Mouse (Mus musculus) heart, embryonic 16.5 days (tissue): Measurements from ENCODE around the gene Ptpa. TPM values are rescaled to one million over a fixed set of nuclear protein-coding genes. Genes with fewer than 3 reads are reported as not detected.

ENCODE experiments used
- ATAC-seq: fragments of 200-750 bp; cut with Nextera tagmentation; replicated peaks from 2 replicates; pipeline ENCODE4 v1.8.0; 2017; ENCODE audit warnings: moderate number of reproducible peaks; ENCODE audit not compliant: insufficient read depth, low FRiP score; ENCODE audit errors: extremely low read depth
- H3K27ac ChIP-seq: fragments of 300-500 bp; sonication (generic); 2 replicates; pipeline ENCODE4 v1.5.1; 2014; ENCODE audit warnings: mild to moderate bottlenecking, low read length, control low read depth, moderate library complexity
- H3K27me3 ChIP-seq: fragments of 300-500 bp; sonication (generic); 2 replicates; pipeline ENCODE4 v1.6.1; 2014; ENCODE audit warnings: low read length, mixed read lengths; ENCODE audit not compliant: control insufficient read depth, insufficient read depth
- H3K36me3 ChIP-seq: fragments of 300-500 bp; sonication (generic); 2 replicates; pipeline ENCODE4 v1.6.1; 2014; ENCODE audit not compliant: control insufficient read depth, insufficient read depth
- H3K4me1 ChIP-seq: fragments of 300-500 bp; sonication (generic); 2 replicates; pipeline ENCODE4 v1.6.1; 2014; ENCODE audit warnings: low read length, mixed read lengths; ENCODE audit not compliant: control insufficient read depth, insufficient read depth
- H3K4me2 ChIP-seq: fragments of 300-500 bp; sonication (generic); 2 replicates; pipeline ENCODE4 v1.6.1; 2014; ENCODE audit warnings: low read depth, mild to moderate bottlenecking, control low read depth, low read length
- H3K4me3 ChIP-seq: fragments of 300-500 bp; sonication (generic); 2 replicates; pipeline ENCODE4 v1.5.1; 2014; ENCODE audit warnings: mild to moderate bottlenecking, control low read depth, low read length
- H3K9ac ChIP-seq: fragments of 300-500 bp; sonication (generic); 2 replicates; pipeline ENCODE4 v1.6.1; 2014; ENCODE audit warnings: low read length, control low read depth
- H3K9me3 ChIP-seq: fragments of 300-500 bp; sonication (generic); replicated peaks from 2 replicates; pipeline ENCODE4 v1.6.1; 2016; ENCODE audit warnings: low read length; ENCODE audit not compliant: control insufficient read depth
- whole genome bisulfite sequencing: fragments of 180-500 bp; shearing (Covaris S2); extraction: QIAGEN DNeasy Blood & Tissue Kit; methylation state at CpG from one replicate; pipeline ENCODE4 v1.1.7; 2014; 5-methylcytosine and 5-hydroxymethylcytosine counted together
- microRNA-seq: library from miRNA; unstranded; fragments of <30 nt; microRNA quantifications from one replicate; pipeline ENCODE4, GENCODE M21; 2017
- polyA plus RNA-seq: library from polyadenylated mRNA; unstranded; fragments of >200 nt; fragmentation: Nextera tagmentation; extraction: Ambion mirVana; gene quantifications from 2 replicates; pipeline ENCODE4 v1.2.1, GENCODE M21; 2015

Ptpa gene
- polyA plus RNA-seq, 1 experiment from 2014 or later, result 126 TPM

GRCm38 (mm10) chr2:30478526-30478925 is 62.7 kb downstream of the Ptpa start:
- peaks cover 2% of the 10 kb centered on the region; the same call in 1 of the 2 replicates for H3K27me3 ChIP-seq
- H3K9ac ChIP-seq, result no peak overlapping the region
- H3K4me3 ChIP-seq, result no peak overlapping the region
- no peak overlapping the region for H3K4me2 ChIP-seq
- no peak overlapping the region for H3K27ac ChIP-seq
- peaks cover 5% of the 10 kb centered on the region for H3K4me1 ChIP-seq
- H3K9me3 ChIP-seq, result no peaks in the 10 kb centered on the region
- WGBS, result 54% methylated on average over 1 of the region's 1 CpGs
- no peak for ATAC-seq
- no peaks in the 10 kb centered on the region for H3K36me3 ChIP-seq

GRCm38 (mm10) chr2:30487597-30487996 is 71.8 kb downstream of the Ptpa start:
- no peak for ATAC-seq

GRCm38 (mm10) chr2:30490384-30490783 is 74.5 kb downstream of the Ptpa start:
- H3K9ac ChIP-seq, result no peak overlapping the region
- H3K4me2 ChIP-seq, result no peak overlapping the region
- no peak overlapping the region for H3K4me3 ChIP-seq
- no peaks in the 10 kb centered on the region for H3K9me3 ChIP-seq
- no peak overlapping the region for H3K27ac ChIP-seq
- no peaks in the 10 kb centered on the region for H3K36me3 ChIP-seq
- no peak for ATAC-seq
- 73% methylated on average over 2 of the region's 2 CpGs for WGBS
- no peaks in the 10 kb centered on the region for H3K27me3 ChIP-seq
- H3K4me1 ChIP-seq, result no peaks in the 10 kb centered on the region

More at GRCm38 (mm10) chr2:30487597-30487996, 71.8 kb downstream of the Ptpa start:
- H3K4me2 ChIP-seq, result no peak overlapping the region
- 0 out of 2 replicates have a peak overlapping the region, but pooled peaks have one; percentile 16 for H3K9ac ChIP-seq
- H3K27ac ChIP-seq, result no peak overlapping the region
- H3K4me3 ChIP-seq, result no peak overlapping the region
- H3K9me3 ChIP-seq, result no peaks in the 10 kb centered on the region
- H3K36me3 ChIP-seq, result no peaks in the 10 kb centered on the region
- no peaks in the 10 kb centered on the region for H3K27me3 ChIP-seq
- H3K4me1 ChIP-seq, result no peaks in the 10 kb centered on the region
- WGBS, result 28% methylated on average over 7 of the region's 7 CpGs

GRCm38 (mm10) chr2:30495000-30495908 is 79.4 kb downstream of the Ptpa start:
- no peak overlapping the region for H3K27ac ChIP-seq
- H3K9me3 ChIP-seq, result no peaks in the 10 kb centered on the region
- ATAC-seq, result peak; percentile 19; the same call in 1 of the 2 replicates
- H3K4me2 ChIP-seq, result 0 out of 2 replicates have a peak overlapping the region, but pooled peaks have one; percentile 64
- H3K4me3 ChIP-seq, result peak overlapping the region; percentile 44; the same call in 1 of the 2 replicates
- H3K4me1 ChIP-seq, result peaks cover 3% of the 10 kb centered on the region; the same call in 1 of the 2 replicates
- H3K9ac ChIP-seq, result no peak overlapping the region; the same call in 1 of the 2 replicates
- WGBS, result 82% methylated on average over 8 of the region's 8 CpGs
- no peaks in the 10 kb centered on the region for H3K27me3 ChIP-seq
- H3K36me3 ChIP-seq, result no peaks in the 10 kb centered on the region

GRCm38 (mm10) chr2:30495909-30496861 is 80.3 kb downstream of the Ptpa start:
- ATAC-seq, result peak; percentile 91
- Histone ChIP-seq H3K27ac (peak overlapping the region; percentile 7; the same call in 1 of the 2 replicates), H3K4me3 (peak overlapping the region; percentile 44), H3K9ac (peak overlapping the region; percentile 52), H3K27me3 (no peaks in the 10 kb centered on the region), H3K9me3 (no peaks in the 10 kb centered on the region), H3K4me1 (peaks cover 3% of the 10 kb centered on the region; the same call in 1 of the 2 replicates), H3K36me3 (no peaks in the 10 kb centered on the region), H3K4me2 (peak overlapping the region; percentile 64)
- 23% methylated on average over 22 of the region's 22 CpGs for WGBS

Small RNA genes within 50 kb of the gene (microRNA-seq; reads per million reads assigned to microRNA genes)
- gene Gm47292, result not detected

Other genes with a start within 250 kb of the Ptpa start
- gene Endog, start 244.5 kb upstream of the Ptpa start, polyA plus RNA-seq, result 37.4 and 40.0 TPM in 2 replicates
- gene Spout1, start 237.6 kb upstream of the Ptpa start, polyA plus RNA-seq, result 31.5 and 34.3 TPM in 2 replicates
- 26.9 and 28.1 TPM in 2 replicates for gene Kyat1, start 210.2 kb upstream of the Ptpa start, polyA plus RNA-seq
- 39.4 and 42.6 TPM in 2 replicates for gene Lrrc8a, start 178.3 kb upstream of the Ptpa start, polyA plus RNA-seq
- 0.22 and 0.40 TPM in 2 replicates for gene Gm28035, start 175.5 kb upstream of the Ptpa start, polyA plus RNA-seq
- 9.4 and 13.1 TPM in 2 replicates for gene Phyhd1, start 149.8 kb upstream of the Ptpa start, polyA plus RNA-seq
- gene Gm28038, start 135.0 kb upstream of the Ptpa start, polyA plus RNA-seq, result not detected in 2 replicates
- gene Dolk, start 129.7 kb upstream of the Ptpa start, polyA plus RNA-seq, result 31.8 and 33.0 TPM in 2 replicates
- gene Nup188, start 129.6 kb upstream of the Ptpa start, polyA plus RNA-seq, result 21.2 and 23.6 TPM in 2 replicates
- 135 and 136 TPM in 2 replicates for gene Sh3glb2, start 56.7 kb upstream of the Ptpa start, polyA plus RNA-seq
- 38.7 and 43.5 TPM in 2 replicates for gene Miga2, start 51.8 kb upstream of the Ptpa start, polyA plus RNA-seq
- 26.0 and 29.3 TPM in 2 replicates for gene Dolpp1, start 23.8 kb upstream of the Ptpa start, polyA plus RNA-seq
- 164 and 169 TPM in 2 replicates for gene Crat, start 226 bp upstream of the Ptpa start, polyA plus RNA-seq
- gene Ier5l, start 58.2 kb downstream of the Ptpa start, polyA plus RNA-seq, result 0.72 and 0.85 TPM in 2 replicates
- 1.4 TPM in 2 replicates for gene Cstad, start 179.0 kb downstream of the Ptpa start, polyA plus RNA-seq